Mouse (Mus musculus) kidney, postnatal 14 days (tissue): ENCODE data around the gene Tns1.
A peak's percentile ranks its signal among the peaks of the same experiment; 100 is the strongest.

ENCODE experiments used
- DNase-seq: peaks from one replicate; pipeline ENCODE4 v3.0.0; 2022; ENCODE audit warnings: mixed read lengths

The Tns1 gene

GRCm38 (mm10) chr1:74121821-74122576, 2.2 kb downstream of the Tns1 start:
- peak; percentile 89 for DNase-seq

GRCm38 (mm10) chr1:74121138-74121537, 3.1 kb downstream of the Tns1 start:
- no peak for DNase-seq

- peak; percentile 51 for DNase-seq
These were observed 5.1 kb downstream of the Tns1 start for GRCm38 (mm10) chr1:74119115-74119514.

GRCm38 (mm10) chr1:74117876-74118275, 6.4 kb downstream of the Tns1 start:
- no peak for DNase-seq

GRCm38 (mm10) chr1:74113071-74113470, 11.2 kb downstream of the Tns1 start:
- no peak for DNase-seq

- no peak for DNase-seq
These were observed 12.6 kb downstream of the Tns1 start for GRCm38 (mm10) chr1:74111696-74112030.

GRCm38 (mm10) chr1:74110932-74111695, 13.1 kb downstream of the Tns1 start:
- peak; percentile 60 for DNase-seq

GRCm38 (mm10) chr1:74109670-74110069, 14.6 kb downstream of the Tns1 start:
- no peak for DNase-seq

GRCm38 (mm10) chr1:74107931-74108618, 16.2 kb downstream of the Tns1 start:
- DNase-seq: peak; percentile 63

- no peak for DNase-seq
These were observed 18.0 kb downstream of the Tns1 start for GRCm38 (mm10) chr1:74106214-74106613.

- no peak for DNase-seq
These were observed 18.6 kb downstream of the Tns1 start for GRCm38 (mm10) chr1:74105660-74106059.

- DNase-seq: no peak
These were observed 20.4 kb downstream of the Tns1 start for GRCm38 (mm10) chr1:74103654-74104353.

GRCm38 (mm10) chr1:74099001-74099435, 25.2 kb downstream of the Tns1 start:
- peak; percentile 68 for DNase-seq

GRCm38 (mm10) chr1:74098004-74099000, 25.9 kb downstream of the Tns1 start:
- DNase-seq: peak; percentile 65

GRCm38 (mm10) chr1:74095728-74096127, 28.5 kb downstream of the Tns1 start:
- DNase-seq: no peak

GRCm38 (mm10) chr1:74095296-74095695, 29.0 kb downstream of the Tns1 start:
- peak; percentile 75 for DNase-seq

GRCm38 (mm10) chr1:74094497-74095270, 29.6 kb downstream of the Tns1 start:
- DNase-seq: no peak

- peak; percentile 60 for DNase-seq
These were observed 30.8 kb downstream of the Tns1 start for GRCm38 (mm10) chr1:74093447-74093846.

- DNase-seq: no peak
These were observed 32.0 kb downstream of the Tns1 start for GRCm38 (mm10) chr1:74092242-74092641.

- no peak for DNase-seq
These were observed 32.5 kb downstream of the Tns1 start for GRCm38 (mm10) chr1:74091611-74092224.
